Mouse (Mus musculus) megakaryocyte progenitor cell, adult 5-6 weeks (primary cell): ENCODE data around the gene Taar3. TPM values are rescaled to one million over a fixed set of nuclear protein-coding genes. Genes with fewer than 3 reads are reported as not detected.
A peak's percentile ranks its signal among the peaks of the same experiment; 100 is the strongest.

Source experiments
- ATAC-seq: replicated peaks from 2 replicates; pipeline ENCODE4 v1.8.0; 2016; ENCODE audit warnings: mild to moderate bottlenecking, moderate TSS enrichment, inconsistent platforms; ENCODE audit not compliant: poor library complexity
- total RNA-seq, 2 experiments: library from RNA; stranded (forward) in 1 of 2; stranded (reverse) in 1 of 2; fragments of 157-497, 149-512 nt in 1 of 2; fragments of 200-1000 nt in 1 of 2; gene quantifications; 2 replicates each; pipeline versions ENCODE4 v1.2.3 to v1.2.4; 2015 to 2017

Gene Taar3
- total RNA-seq (2015): not detected in 2 replicates
- not detected in 2 replicates for total RNA-seq (2017)

DNA sequence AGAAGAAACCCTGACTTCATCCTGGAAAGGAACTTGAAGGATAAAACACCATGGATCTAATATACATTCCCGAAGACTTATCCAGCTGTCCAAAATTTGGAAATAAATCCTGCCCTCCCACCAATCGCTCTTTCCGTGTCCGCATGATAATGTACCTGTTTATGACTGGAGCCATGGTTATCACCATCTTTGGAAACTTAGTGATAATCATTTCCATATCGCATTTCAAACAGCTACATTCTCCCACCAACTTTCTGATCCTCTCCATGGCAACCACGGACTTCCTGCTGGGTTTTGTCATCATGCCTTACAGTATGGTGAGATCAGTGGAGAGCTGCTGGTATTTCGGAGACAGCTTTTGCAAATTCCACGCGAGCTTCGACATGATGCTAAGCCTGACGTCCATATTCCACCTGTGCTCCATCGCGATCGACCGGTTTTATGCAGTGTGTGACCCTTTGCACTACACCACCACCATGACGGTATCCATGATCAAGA is at the start of gene Taar3:
Gene Taar3, plus strand, starts transcription at position 51 of the 498 bp plus-strand sequence.
- no peak for ATAC-seq

DNA sequence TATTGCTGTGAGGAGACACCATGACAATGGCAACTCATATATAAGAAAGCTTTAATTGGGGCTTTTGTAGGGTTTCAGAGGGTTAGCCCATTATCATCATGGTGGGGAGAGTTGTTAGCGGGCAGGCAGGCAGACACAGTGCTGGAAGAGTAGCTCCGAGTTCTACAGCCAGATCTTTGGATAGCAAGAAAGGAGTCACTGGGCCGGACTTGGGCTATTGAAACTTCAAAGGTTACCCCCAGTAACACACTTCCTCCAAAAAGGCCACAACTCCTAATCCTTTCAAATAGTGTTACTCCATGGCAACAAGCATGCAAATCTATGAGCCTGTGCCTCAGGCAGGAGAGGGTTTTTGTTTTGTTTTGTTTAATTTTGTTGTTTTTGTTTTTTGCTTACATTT is 48.2 kb upstream of the Taar3 start:
- no peak for ATAC-seq

DNA sequence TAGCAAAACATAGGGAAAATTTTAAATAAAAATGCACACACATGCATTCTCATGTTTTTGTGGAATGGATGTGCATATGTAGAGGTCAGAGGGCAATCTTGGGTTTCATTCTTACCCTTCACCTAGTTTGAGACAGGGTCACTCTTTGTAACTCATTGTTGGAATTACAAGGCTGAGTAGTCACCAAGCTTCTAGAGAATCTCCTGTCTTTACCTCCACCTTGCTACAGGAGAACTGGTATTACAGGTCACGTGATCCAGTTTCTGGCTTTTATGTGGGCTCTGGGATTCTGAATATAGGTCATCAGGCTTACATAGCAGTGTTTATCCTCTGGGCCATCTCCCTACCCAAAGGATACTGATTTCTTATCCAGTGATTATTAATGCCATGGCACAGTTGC is 43.7 kb upstream of the Taar3 start:
- no peak for ATAC-seq

- no peak for ATAC-seq
These were observed 29.3 kb upstream of the Taar3 start, which contains the start of gene Taar1 for GRCm38 (mm10) chr10:23920056-23920455. Taar1 (plus strand) TSS chr10:23920356.

DNA sequence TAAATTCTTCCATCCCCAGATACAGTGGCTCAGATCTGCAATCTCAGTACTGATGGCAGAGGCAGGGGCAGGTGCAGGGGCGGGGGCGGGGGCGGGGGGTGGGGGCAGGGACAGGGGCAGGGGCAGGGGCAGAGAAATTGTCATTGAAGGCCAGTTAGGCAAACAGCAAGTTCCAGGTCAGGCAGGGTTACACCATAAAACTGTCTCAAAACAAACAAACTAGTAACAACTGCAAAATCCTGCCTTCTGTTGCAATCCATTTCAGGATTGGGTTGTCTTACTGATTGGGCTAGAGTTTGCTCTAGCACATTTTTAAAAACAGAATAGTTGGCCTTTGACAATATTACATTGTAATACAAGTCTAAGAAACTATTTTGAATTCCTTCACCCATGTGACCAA is 26.9 kb upstream of the Taar3 start:
- no peak for ATAC-seq

GRCm38 (mm10) chr10:23923941-23924340 is 25.4 kb upstream of the Taar3 start:
- no peak for ATAC-seq

- no peak for ATAC-seq
These were observed 11.7 kb upstream of the Taar3 start for GRCm38 (mm10) chr10:23937613-23938012.

- no peak for ATAC-seq
These were observed 11.0 kb upstream of the Taar3 start, which contains the start of gene Taar2 for GRCm38 (mm10) chr10:23938312-23938711. Taar2 (plus strand) TSS chr10:23938572.

DNA sequence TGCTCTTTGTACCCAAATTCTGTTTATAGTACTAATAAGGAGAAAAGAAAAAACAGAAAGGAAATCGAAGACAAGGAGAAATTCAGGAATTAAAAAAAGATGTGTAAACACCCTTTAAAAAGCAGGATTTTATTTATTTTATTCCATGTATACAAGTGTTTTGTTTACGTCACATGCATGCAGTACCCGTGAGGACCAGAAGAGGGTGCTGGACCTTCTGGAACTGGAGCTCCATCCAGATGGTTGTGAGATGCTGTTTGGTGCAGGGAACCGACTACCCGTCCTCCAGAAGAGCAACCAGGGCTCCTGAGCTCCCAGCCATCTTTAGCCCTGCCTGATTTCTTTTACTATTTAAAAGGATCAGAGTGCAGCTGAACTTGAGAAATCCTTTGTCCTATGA is 6.9 kb upstream of the Taar3 start:
- ATAC-seq: peak; percentile 72

- ATAC-seq: 0 out of 2 replicates have a peak, but pooled peaks have one; percentile 44
These were observed 1.3 kb upstream of the Taar3 start for GRCm38 (mm10) chr10:23948026-23948425.

DNA sequence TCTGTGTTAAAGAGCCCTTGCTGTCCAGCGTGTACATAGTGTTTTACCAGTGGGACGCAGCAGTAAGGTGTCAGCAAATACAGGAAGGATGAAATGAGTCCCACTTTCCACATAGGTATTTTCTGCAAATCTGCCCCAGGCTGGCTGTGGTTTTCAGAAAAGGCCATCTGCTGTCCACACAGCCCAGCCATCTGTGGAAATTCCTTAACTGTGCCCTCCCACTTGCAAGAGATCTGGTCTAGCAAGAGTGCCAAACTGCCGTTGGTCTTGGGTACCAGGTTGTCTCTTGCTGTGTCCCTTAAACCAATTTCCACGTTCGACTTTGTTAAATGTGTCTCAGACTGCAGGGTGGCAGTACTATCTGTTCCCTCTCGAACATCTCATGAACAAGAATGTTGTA is 2.4 kb downstream of the Taar3 start:
- no peak for ATAC-seq

DNA sequence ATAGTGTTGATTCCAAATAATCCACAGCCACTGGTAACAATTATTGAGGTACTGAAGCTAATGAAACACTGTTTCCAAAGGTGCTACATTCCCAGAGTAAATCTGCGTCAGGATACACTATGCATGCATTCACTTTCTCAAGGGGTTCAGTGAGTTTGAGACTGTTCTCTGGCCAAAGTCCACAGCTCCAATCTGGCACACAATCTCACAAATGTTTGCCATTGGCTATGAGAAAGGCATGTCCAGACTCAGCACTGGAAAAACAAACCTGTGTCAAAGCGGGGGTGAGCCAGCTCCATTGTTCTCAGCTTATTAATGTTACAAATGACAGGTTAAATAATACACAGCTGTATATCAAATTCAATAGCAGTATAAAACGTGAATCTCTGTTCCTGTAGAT is 9.7 kb downstream of the Taar3 start:
- ATAC-seq: no peak

- peak; percentile 87 for ATAC-seq
These were observed 11.1 kb downstream of the Taar3 start, which contains the start of gene Taar4 for GRCm38 (mm10) chr10:23960444-23960915. Taar4 (plus strand) TSS chr10:23960494.

DNA sequence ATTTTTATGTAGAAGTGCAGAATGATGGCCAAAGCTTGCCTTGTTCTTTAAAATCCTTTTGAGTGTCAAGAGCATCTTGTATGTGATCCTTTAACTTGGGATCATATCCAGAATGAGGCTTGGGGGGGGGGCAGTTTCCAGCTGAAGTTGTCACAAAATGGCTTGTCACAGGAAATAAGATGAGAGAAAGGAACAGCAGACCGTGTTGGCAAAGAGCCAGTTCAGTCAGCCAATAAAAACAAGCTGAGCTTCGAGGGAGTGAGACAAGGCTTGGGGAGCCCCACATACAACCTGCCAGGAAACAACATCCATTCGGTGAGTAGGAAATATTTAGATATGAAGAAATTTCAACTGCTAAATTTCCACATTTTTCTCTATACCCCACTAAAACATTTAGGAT is 14.1 kb downstream of the Taar3 start:
- no peak for ATAC-seq

DNA sequence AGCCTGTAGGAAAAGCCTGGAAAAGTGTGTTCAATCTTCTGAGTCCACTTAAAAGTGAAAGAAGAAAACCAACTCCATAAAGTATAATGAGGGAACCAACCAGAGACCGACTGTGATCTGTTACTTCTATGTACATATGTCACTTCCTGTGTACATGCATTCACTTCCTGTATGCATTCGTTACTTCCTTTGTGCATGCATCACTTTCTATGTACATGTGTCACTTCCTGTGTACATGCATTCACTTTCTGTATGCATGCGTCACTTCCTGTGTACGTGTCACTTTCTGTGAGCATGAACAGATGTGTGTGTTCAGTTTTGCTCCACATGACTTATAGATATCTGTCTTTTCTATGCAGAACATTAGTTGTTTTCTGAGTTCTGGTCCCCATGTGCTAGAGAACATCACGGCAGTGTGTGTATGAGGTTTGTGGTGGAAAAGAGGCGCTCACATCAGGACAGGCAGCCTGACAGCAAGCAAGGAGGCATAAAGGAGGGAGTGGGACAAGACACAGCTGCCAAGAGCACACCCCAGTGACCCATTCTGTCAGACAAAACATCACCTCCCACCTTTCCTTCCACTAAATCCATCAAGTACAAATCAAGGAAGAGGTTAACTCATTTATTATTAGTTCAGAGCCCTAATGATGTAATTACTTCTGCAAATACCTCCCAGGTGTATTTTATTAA is 15.7 kb downstream of the Taar3 start:
- peak; percentile 58 for ATAC-seq

- no peak for ATAC-seq
These were observed 21.4 kb downstream of the Taar3 start, which contains the start of gene Taar5 for GRCm38 (mm10) chr10:23970656-23971165. Taar5 (plus strand) TSS chr10:23970706.

DNA sequence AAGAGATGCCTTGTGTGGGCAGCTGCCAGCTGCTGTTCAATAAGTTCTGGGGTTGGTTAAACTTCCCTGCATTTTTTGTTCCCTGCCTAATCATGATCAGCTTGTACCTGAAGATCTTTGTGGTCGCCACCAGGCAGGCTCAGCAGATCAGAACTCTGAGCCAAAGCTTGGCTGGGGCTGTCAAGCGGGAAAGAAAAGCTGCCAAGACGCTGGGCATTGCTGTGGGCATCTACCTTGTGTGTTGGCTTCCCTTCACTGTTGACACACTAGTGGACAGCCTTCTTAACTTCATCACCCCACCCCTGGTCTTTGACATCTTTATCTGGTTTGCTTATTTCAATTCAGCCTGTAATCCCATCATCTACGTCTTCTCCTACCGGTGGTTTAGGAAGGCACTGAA is 21.9 kb downstream of the Taar3 start:
- ATAC-seq: no peak

DNA sequence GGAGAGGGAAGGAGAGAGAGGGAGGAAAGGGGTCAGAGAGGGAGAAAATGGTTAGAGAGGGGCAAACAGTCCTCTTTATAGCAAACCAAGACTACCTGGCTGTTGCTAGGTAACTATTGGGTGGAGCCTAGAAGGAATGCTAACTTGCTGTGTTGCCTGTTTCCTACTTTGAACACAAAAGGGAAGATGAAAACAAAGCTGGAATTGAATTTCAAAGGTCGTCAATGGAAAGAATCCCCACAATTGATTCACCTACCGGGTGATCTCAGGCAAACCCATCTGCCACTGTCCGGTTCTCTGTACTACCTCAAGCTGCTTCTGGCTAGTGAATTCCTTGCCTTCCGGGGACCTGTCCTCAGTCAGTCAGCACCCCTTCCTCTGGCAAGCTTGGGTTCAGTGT is 28.6 kb downstream of the Taar3 start:
- no peak for ATAC-seq

- peak; percentile 100 for ATAC-seq
These were observed 29.7 kb downstream of the Taar3 start for GRCm38 (mm10) chr10:23978901-23979705.

DNA sequence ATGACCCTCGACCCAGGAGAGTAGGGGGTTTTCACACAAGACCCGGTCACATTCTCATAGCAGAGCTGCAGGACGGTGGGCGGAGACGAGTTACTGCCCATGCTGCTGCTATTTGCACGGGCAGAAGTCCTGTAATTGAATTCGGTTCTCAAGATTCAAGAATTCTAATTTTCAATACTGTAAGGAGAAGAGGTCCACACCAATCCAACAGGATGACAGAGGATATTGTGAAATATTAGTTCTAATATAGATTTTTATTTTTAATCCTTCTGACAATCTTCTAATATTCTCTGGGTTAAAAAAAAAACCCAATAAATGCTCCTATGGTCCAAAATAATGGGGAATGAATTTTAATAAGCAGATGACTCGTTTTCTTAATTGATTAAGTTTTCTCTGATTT is 36.2 kb downstream of the Taar3 start, which contains the start of gene Taar6:
Gene Taar6, minus strand, starts transcription at position 101 of the 400 bp plus-strand sequence.
- ATAC-seq: no peak

DNA sequence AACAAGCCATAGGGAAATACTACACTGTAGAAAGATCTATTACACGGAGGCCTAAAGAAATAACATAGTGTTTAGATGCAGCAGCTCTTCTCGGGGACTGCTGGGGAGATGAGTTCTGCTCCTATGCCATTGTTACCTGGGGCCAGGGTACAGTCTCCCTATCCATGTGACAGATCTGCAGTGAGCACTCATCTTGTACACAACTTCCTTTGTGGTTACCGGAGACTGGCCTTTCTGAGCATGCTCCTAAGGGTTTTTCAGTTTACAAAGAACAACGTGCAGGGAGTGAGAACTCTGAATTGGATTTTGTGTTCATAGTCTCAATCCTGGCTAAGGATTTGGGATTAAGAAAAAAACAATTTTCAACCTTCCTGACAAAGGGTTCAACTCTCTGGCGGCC is 37.1 kb downstream of the Taar3 start:
- peak; percentile 61 for ATAC-seq
